Mouse (Mus musculus) heart, embryonic 13.5 days (tissue): ENCODE data around the gene Lgr6. TPM values are rescaled to one million over a fixed set of nuclear protein-coding genes. Genes with fewer than 3 reads are reported as not detected.

Experiments used
- ATAC-seq: fragments of 200-750 bp; cut with Nextera tagmentation; 2 replicates; pipeline ENCODE4 v1.8.0; 2017; ENCODE audit warnings: moderate TSS enrichment; ENCODE audit not compliant: insufficient number of reproducible peaks, low FRiP score, low TSS enrichment; ENCODE audit errors: extremely low read depth
- H3K27ac ChIP-seq: fragments of 300-500 bp; sonication (generic); replicated peaks from 2 replicates; pipeline ENCODE4 v1.5.1; 2015; ENCODE audit warnings: moderate library complexity, mild to moderate bottlenecking, inconsistent platforms
- H3K27me3 ChIP-seq: fragments of 300-500 bp; sonication (generic); replicated peaks from 2 replicates; pipeline ENCODE4 v1.6.1; 2015; ENCODE audit warnings: mild to moderate bottlenecking, inconsistent platforms
- H3K36me3 ChIP-seq: fragments of 300-500 bp; sonication (generic); 2 replicates; pipeline ENCODE4 v1.6.1; 2015; ENCODE audit warnings: mild to moderate bottlenecking, inconsistent platforms
- H3K4me1 ChIP-seq: fragments of 300-500 bp; sonication (generic); 2 replicates; pipeline ENCODE4 v1.6.1; 2015; ENCODE audit warnings: inconsistent platforms
- H3K4me2 ChIP-seq: fragments of 300-500 bp; sonication (generic); 2 replicates; pipeline ENCODE4 v1.6.1; 2015; ENCODE audit warnings: inconsistent platforms, mild to moderate bottlenecking, moderate library complexity
- H3K4me3 ChIP-seq: fragments of 300-500 bp; sonication (generic); 2 replicates; pipeline ENCODE4 v1.5.1; 2015; ENCODE audit warnings: moderate library complexity, mild to moderate bottlenecking, inconsistent platforms
- H3K9ac ChIP-seq: fragments of 300-500 bp; sonication (generic); 2 replicates; pipeline ENCODE4 v1.6.1; 2015; ENCODE audit warnings: inconsistent platforms, mild to moderate bottlenecking, moderate library complexity
- H3K9me3 ChIP-seq: fragments of 300-500 bp; sonication (generic); 2 replicates; pipeline ENCODE4 v1.6.1; 2016; ENCODE audit warnings: inconsistent platforms
- WGBS: fragments of 180-500 bp; shearing (Covaris S2); methylation state at CpG from one replicate; pipeline ENCODE4 v1.1.7; 2015; ENCODE audit warnings: mixed read lengths; 5-methylcytosine and 5-hydroxymethylcytosine counted together
- polyA plus RNA-seq: library from polyadenylated mRNA; unstranded; fragments of >200 nt; fragmentation: Nextera tagmentation; extraction: Ambion mirVana; gene quantifications from 2 replicates; pipeline ENCODE4 v1.2.1, GENCODE M21; 2015

The Lgr6 gene
- polyA plus RNA-seq, 1 experiment from 2014 or later = 2.7 TPM

DNA sequence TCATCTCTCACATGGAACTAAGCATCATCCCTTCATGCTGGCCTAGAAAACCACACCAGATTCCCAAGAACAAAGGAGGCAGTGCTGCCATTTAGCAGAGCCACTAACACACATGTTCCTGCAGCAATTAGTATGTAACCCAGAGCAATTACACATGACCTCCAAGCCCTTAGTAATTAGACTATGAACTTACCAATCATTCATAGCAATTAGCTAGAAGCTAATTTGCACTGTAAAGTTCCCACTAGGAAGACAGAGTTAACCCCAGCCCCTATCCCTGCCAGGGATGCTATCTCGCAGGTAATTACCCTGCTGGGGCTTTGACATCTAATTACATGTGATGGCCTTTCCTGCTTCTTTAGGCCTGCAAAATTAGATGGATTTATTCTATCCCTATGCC is 78.8 kb downstream of the Lgr6 start:
- Histone ChIP-seq H3K4me1 (peaks cover 23% of the 10 kb centered on the region), H3K36me3 (0 out of 2 replicates have a peak, but pooled peaks cover 4% of the 10 kb centered on the region), H3K9ac (no peak overlapping the region), H3K4me3 (no peak overlapping the region), H3K27me3 (no peaks in the 10 kb centered on the region), H3K27ac (no peak overlapping the region), H3K9me3 (peaks cover 9% of the 10 kb centered on the region; the same call in 1 of the 2 replicates), H3K4me2 (no peak overlapping the region)
- no peak for ATAC-seq
- 87% methylated on average over 1 of the region's 1 CpGs for WGBS

DNA sequence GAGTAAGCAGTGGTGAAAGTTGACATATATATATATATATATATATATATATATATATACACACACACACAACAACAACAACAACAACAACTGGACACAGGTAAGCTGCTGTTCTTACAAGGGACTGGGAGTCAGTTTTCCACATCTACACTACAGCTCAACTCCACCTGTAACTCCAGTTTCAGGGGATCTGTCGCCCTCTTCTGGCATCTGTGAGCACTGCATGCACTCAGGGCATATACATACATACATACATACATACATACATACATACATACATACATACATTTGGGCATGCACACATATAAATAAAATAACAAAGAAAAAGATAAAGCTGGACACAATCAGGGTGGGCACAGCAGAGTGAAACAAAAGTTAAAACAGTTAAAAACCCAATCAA is 81.5 kb downstream of the Lgr6 start:
- H3K4me1 ChIP-seq = peaks cover 50% of the 10 kb centered on the region
- H3K27ac ChIP-seq = no peak overlapping the region
- H3K9ac ChIP-seq = no peak overlapping the region
- no peak overlapping the region for H3K4me2 ChIP-seq
- H3K36me3 ChIP-seq = 0 out of 2 replicates have a peak, but pooled peaks cover 4% of the 10 kb centered on the region
- H3K9me3 ChIP-seq = peaks cover 7% of the 10 kb centered on the region; the same call in 1 of the 2 replicates
- H3K4me3 ChIP-seq = no peak overlapping the region
- no peaks in the 10 kb centered on the region for H3K27me3 ChIP-seq
- 65% methylated on average over 1 of the region's 1 CpGs for WGBS
- no peak for ATAC-seq

DNA sequence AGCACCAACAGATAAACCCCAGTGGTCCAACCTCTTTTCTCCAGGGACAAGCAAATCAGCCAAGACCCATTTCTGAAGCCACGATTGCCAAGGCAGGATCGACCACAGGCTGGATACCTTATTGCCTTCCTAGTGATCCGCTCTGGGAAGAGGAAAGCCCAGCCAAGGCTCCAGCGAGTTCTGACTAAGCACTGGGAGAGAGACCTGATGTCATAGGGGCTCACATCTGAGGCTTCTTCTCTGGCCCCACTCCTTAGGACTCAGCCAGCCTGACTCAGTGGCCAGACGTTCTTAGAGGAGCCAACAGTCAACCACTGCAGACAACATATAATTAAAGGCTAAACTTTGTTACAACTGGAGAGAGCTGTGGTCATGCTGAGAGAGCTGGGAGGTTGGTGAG is 83.1 kb downstream of the Lgr6 start:
- Histone ChIP-seq H3K27ac (peak overlapping the region; percentile 88), H3K36me3 (no peaks in the 10 kb centered on the region), H3K9me3 (no peaks in the 10 kb centered on the region), H3K4me2 (no peak overlapping the region), H3K4me1 (peaks cover 64% of the 10 kb centered on the region), H3K4me3 (no peak overlapping the region), H3K27me3 (no peaks in the 10 kb centered on the region), H3K9ac (peak overlapping the region; percentile 56; the same call in 1 of the 2 replicates)
- WGBS = 68% methylated on average over 5 of the region's 5 CpGs
- no peak for ATAC-seq

DNA sequence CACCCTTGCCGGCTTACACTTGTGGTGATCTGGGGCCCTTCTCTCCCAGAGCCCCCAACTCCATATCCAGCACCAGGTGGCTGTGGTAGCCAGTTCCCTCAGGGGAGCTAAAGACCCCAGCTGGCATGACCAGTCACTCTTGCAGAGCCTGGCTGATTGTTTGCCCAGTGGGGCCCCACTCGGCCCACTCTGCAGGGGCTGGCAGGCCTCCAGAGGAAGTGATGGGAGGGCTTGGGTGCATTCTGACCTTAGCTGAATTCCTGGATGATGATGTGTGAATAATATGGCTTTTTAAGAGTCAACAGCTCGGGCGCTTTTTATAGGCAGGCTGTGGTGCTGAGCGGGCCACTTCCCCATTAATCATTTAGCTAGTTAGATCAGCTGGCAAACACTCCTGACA is 84.1 kb downstream of the Lgr6 start:
- Histone ChIP-seq H3K27me3 (no peaks in the 10 kb centered on the region), H3K4me3 (no peak overlapping the region), H3K36me3 (no peaks in the 10 kb centered on the region), H3K27ac (peak overlapping the region; percentile 88), H3K4me2 (peak overlapping the region; percentile 42), H3K9ac (peak overlapping the region; percentile 56), H3K4me1 (peaks cover 74% of the 10 kb centered on the region), H3K9me3 (no peaks in the 10 kb centered on the region)
- ATAC-seq = 0 out of 2 replicates have a peak, but pooled peaks have one; percentile 14
- 14% methylated on average over 5 of the region's 5 CpGs for WGBS

DNA sequence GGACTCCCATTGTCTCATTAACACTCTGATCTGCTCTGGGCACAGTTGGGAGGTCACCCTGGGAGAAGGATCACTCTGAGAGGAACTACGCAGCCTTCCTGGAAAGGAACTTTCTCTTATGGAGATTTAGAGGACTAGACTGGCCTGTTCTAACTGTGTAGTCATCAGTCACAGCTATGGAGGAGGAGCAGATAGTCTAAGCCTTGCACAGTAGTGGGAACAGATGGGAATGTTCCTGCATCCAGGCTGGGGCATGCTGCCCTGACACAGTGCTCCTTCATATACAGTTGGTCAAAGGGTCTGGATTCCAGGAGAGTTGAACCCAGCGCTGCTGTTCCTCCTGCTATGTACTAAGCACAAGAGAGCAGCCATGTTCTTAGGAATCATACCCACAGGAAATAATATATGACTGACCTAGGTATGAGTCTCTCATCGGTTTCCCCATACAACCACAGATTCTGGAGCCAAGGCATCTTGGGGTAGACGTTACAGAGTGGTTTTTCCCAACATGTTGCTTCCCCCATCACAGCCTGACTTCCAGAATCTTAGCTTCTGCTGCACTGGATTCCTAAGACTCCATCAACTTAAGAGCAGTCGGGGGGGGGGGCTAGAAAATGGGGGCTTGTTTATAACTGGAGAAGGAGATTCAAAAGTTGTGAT is 84.7 kb downstream of the Lgr6 start:
- Histone ChIP-seq H3K4me2 (peak overlapping the region; percentile 42; the same call in 1 of the 2 replicates), H3K36me3 (no peaks in the 10 kb centered on the region), H3K4me3 (no peak overlapping the region), H3K27ac (peak overlapping the region; percentile 88), H3K9ac (peak overlapping the region; percentile 47; the same call in 1 of the 2 replicates), H3K4me1 (peaks cover 80% of the 10 kb centered on the region), H3K9me3 (no peaks in the 10 kb centered on the region), H3K27me3 (no peaks in the 10 kb centered on the region)
- ATAC-seq = no peak
- WGBS = 63% methylated on average over 5 of the region's 5 CpGs

DNA sequence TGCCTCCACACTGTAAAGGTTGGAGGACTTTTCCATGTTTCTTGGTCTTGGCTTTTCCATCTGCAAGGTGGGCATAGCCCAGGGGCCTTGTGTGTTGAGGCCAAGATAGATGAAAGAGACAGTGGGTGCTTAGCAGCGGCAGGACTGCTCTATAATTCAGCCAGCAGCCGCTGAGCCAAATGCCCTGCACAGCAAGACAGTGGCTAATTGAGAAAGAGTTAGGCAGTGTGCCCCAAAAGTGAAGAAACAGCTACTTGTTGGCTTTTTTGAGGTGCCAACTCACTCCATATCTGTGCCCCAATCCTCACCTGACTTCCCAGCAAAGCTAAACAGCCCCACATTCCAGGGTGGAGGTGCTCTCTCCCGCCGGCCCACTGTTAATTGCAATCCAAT is 85.3 kb downstream of the Lgr6 start:
- Histone ChIP-seq H3K36me3 (no peaks in the 10 kb centered on the region), H3K4me2 (no peak overlapping the region), H3K9me3 (no peaks in the 10 kb centered on the region), H3K4me1 (peaks cover 82% of the 10 kb centered on the region), H3K27ac (peak overlapping the region; percentile 88), H3K4me3 (no peak overlapping the region), H3K27me3 (no peaks in the 10 kb centered on the region), H3K9ac (no peak overlapping the region)
- WGBS = 79% methylated on average over 4 of the region's 4 CpGs
- ATAC-seq = no peak

DNA sequence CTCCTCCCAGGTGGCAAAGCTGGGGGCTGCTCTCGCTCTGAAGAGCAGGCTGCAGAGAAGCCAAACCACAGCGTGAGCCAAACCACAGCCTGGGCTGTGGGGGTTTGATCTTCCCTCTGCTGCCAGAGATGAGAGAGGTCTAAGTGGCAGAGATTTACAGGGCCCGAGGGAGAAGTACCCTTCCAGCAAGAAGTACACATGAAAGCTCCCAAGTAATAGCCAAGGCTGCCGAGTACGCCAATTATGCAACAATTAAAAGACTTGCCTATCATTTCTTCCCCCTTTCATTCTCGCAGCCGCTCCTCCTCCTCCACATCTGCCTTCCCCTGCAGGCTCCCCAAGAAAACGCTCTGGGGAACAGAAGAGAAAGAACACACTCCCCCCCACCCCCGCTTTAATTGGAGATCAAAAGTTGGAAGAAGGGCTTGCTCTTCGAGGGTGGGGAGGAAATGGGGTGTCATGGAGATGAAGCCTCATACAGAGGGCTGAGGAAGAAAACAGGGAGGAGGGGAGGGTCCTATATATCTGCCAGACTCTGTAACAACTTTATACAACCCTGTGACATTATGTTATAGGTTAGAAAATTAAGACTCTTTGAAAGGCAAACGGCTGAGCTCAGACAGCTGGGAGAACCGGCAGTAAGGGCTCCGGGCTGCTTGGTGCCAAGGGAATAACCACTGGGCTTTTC is 85.8 kb downstream of the Lgr6 start:
- H3K27me3 ChIP-seq = no peaks in the 10 kb centered on the region
- WGBS = 47% methylated on average over 13 of the region's 13 CpGs
- 0 out of 2 replicates have a peak overlapping the region, but pooled peaks have one; percentile 16 for H3K4me2 ChIP-seq
- peaks cover 84% of the 10 kb centered on the region for H3K4me1 ChIP-seq
- no peak overlapping the region for H3K9ac ChIP-seq
- ATAC-seq = no peak
- no peaks in the 10 kb centered on the region for H3K9me3 ChIP-seq
- 0 out of 2 replicates have a peak overlapping the region, but pooled peaks have one; percentile 8 for H3K27ac ChIP-seq
- no peak overlapping the region for H3K4me3 ChIP-seq
- H3K36me3 ChIP-seq = no peaks in the 10 kb centered on the region

DNA sequence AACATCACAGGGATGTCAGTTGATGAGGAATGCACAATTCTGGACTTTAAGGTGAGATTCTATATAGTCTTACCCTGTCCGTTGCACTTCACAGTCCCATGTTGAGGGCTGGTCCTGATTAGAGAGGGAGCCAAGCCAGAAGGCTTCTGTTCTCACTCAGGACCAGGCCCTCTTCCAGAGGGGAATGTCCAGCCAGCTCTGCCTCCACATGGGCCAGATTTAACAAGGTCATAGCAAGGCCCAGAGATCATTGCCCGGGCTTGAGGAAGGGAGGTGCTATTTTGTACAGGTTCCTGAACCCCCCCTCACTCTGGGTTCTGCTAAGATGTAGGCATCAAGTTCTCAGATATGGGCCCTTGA is 87.4 kb downstream of the Lgr6 start:
- peaks cover 86% of the 10 kb centered on the region for H3K4me1 ChIP-seq

DNA sequence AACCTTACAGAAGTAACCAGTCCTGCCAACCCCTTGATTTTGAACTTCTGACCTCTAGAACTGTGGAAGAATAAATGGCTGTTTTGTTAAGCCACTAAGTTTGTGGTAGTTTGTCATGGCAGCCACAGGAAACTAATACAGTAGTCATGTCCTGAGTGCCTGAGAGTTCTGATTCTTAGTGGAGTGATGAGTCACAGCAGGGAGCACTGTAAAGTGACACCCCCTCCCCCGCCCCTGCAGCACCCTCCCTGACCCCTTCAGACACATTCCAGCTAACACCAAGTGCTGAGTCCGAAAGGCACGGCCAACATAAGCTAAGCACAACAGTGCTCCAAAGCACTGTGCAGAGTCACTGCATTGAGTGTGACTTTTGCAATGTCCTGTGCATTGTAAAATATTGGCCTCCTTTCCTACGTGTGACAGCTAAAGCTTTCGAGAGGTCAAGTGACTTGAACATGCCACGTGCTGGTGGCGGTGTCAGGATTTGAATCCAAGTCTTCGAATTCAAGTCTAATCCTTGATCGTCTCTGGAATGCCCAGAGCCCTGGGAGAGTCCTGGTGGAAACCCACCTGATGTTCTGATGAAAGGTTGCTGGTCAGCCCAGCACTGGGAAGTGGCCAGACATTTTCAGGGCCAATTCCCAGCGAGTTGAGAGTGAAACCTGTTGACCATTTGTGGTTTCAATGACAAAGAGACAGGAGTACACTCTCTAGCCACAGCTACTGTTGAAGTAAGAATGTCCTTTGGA is 88.0 kb downstream of the Lgr6 start:
- Histone ChIP-seq H3K4me3 (no peak overlapping the region), H3K4me2 (no peak overlapping the region), H3K27me3 (no peaks in the 10 kb centered on the region), H3K9me3 (no peaks in the 10 kb centered on the region), H3K4me1 (peaks cover 86% of the 10 kb centered on the region), H3K27ac (peak overlapping the region; percentile 0), H3K36me3 (no peaks in the 10 kb centered on the region), H3K9ac (no peak overlapping the region)
- no peak for ATAC-seq
- 63% methylated on average over 10 of the region's 10 CpGs for WGBS

More for the DNA sequence above, 87.4 kb downstream of the Lgr6 start:
- Histone ChIP-seq H3K27ac (peak overlapping the region; percentile 0; the same call in 1 of the 2 replicates), H3K9me3 (no peaks in the 10 kb centered on the region), H3K4me3 (no peak overlapping the region), H3K9ac (no peak overlapping the region), H3K36me3 (no peaks in the 10 kb centered on the region), H3K4me2 (no peak overlapping the region), H3K27me3 (no peaks in the 10 kb centered on the region)
- no peak for ATAC-seq
- WGBS = 48% methylated on average over 2 of the region's 2 CpGs

DNA sequence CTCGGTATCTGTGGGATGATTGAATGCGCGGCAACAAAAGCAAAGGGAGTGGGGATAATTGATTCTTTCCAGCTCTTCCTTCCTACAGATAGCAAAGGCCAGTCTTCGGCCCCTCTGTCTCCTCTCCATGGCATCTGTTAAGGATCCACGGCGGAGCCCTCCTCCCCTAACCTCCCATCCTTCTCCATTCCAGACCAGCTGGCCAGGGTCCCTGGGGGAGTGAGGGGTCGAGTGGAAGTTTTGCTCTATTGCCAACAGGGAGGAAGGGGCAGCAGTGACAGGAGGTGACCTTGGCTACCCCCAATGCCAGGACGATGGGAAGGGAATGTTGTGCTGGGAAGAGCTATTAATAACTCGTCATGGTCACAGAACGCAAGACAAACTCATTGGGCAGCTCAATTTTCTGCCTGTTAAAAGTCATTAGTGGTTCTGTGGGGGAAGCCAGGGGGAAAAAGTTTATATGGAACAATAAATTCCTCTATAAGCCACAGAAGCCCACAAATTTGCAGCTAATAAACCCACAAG is 90.1 kb downstream of the Lgr6 start:
- Histone ChIP-seq H3K4me1 (peaks cover 81% of the 10 kb centered on the region), H3K4me2 (peak overlapping the region; percentile 19), H3K27ac (peak overlapping the region; percentile 63), H3K9ac (no peak overlapping the region), H3K27me3 (no peaks in the 10 kb centered on the region), H3K4me3 (no peak overlapping the region), H3K9me3 (no peaks in the 10 kb centered on the region), H3K36me3 (no peaks in the 10 kb centered on the region)
- WGBS = 26% methylated on average over 10 of the region's 10 CpGs
- ATAC-seq = no peak

DNA sequence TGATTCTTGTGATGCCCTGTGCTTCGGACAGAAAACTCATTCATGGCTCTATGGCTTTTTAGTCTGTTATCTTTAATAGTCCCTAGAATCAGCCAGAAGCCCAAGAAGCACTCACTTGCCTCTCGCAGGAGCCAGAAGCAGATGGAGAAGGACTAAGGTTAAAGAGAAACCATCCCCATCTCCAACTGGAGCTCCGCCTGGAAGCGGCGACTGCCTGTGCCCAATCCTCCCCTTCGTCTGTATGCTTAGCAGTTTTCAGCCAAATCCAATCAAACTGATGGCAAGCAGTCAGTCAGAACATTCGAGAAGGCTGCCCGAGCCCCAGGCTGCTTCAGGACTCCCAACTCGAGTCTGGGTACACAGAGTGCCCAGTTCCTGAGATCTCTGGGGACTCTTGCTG is 92.6 kb downstream of the Lgr6 start:
- H3K9me3 ChIP-seq = no peaks in the 10 kb centered on the region
- no peak overlapping the region for H3K4me3 ChIP-seq
- 72% methylated on average over 9 of the region's 9 CpGs for WGBS
- no peaks in the 10 kb centered on the region for H3K27me3 ChIP-seq
- ATAC-seq = no peak
- H3K4me1 ChIP-seq = peaks cover 61% of the 10 kb centered on the region
- H3K9ac ChIP-seq = no peak overlapping the region
- H3K4me2 ChIP-seq = no peak overlapping the region
- no peaks in the 10 kb centered on the region for H3K36me3 ChIP-seq
- peak overlapping the region; percentile 36 for H3K27ac ChIP-seq
